Mouse (Mus musculus): ENCODE data around the gene Pfkm. TPM values are rescaled to one million over a fixed set of nuclear protein-coding genes. Genes with fewer than 3 reads are reported as not detected.

The Pfkm gene
- polyA plus RNA-seq (2015; fragmentation: Nextera tagmentation; extraction: Ambion mirVana), result 86.7 and 90.4 TPM in 2 replicates

DNA sequence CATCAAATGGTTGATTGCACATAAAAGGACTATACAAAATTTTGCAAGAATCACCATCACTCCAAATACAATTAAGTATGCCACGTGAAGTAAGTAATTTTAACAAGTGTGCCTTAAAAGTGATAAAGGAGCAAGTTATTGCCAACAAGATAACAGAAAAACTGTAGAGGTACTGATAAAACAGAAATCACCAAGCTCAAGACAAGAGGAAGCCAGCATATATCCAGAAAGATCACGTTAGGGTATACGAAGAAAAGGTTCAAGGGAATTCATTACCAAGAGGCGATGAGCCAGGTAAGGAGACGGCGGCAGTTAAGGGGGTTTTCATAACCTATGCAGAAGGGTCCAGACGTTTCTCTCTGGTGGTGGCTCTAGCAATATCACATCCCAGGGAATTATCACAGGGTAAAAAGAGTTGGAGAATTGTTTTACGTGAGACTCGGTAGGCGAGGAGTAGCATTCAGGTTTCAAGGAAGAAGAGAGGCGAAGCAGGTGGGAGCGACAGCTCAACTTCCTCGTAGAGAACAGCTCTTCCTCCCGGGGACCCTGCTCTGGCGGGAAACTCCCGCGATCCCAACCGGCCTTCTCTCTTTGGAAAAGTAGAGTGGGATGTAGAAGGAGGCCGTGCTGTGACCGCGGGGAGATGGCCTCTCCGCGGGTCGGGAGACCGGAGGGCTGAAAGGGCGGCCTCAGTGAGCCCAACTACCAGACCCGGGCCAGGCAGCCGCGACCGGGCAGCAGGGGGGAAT is at the start of gene Pfkm:
Gene Pfkm (plus strand): TSS at position 218 of the 749 bp plus-strand sequence.
- Histone ChIP-seq H3K36me3 (peaks cover 13% of the 10 kb centered on the region), H3K9ac (peak within 1 kb of the TSS; percentile 91), H3K4me2 (peak within 1 kb of the TSS; percentile 81), H3K9me3 (no peaks in the 10 kb centered on the region), H3K4me3 (peak within 1 kb of the TSS; percentile 78), H3K27me3 (replicated peaks) (no peaks in the 10 kb centered on the region), H3K27ac (replicated peaks) (peak within 1 kb of the TSS; percentile 98), H3K4me1 (peaks cover 28% of the 10 kb centered on the region)
- ATAC-seq (ENCODE audit: extremely low read depth, insufficient number of reproducible peaks, low FRiP score, low TSS enrichment), result no peak
- under 1% methylated on average over 30 of the region's 30 CpGs for WGBS

DNA sequence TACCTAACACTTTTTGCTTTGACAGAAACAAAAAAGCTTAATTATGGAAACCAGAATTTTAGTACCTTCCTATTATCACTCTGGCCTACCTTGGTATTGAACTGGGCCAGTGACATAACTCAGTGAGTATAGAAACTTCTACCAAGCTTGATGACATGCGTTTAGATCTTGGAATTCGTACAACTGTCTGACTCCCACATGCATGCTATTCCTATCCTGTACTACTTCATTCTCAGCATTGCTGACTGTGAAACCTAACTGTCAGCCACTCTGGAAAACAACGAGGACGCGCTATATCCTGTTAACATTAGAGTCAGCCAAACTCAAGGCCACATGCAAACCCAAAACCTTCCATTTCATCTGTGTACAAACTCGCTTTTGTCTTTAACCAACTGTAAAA is 48.4 kb upstream of the Pfkm start:
- no peak overlapping the region for H3K9ac ChIP-seq
- no peak for ATAC-seq (ENCODE audit: extremely low read depth, insufficient number of reproducible peaks, low FRiP score, low TSS enrichment)
- H3K4me2 ChIP-seq, result no peak overlapping the region
- peaks cover 98% of the 10 kb centered on the region for H3K36me3 ChIP-seq
- no peak overlapping the region for H3K27ac ChIP-seq (replicated peaks)
- H3K4me3 ChIP-seq, result no peak overlapping the region
- no peaks in the 10 kb centered on the region for H3K27me3 ChIP-seq (replicated peaks)
- WGBS, result 87% methylated on average over 6 of the region's 6 CpGs
- peaks cover 4% of the 10 kb centered on the region; the same call in 1 of the 2 replicates for H3K9me3 ChIP-seq
- H3K4me1 ChIP-seq, result no peaks in the 10 kb centered on the region

DNA sequence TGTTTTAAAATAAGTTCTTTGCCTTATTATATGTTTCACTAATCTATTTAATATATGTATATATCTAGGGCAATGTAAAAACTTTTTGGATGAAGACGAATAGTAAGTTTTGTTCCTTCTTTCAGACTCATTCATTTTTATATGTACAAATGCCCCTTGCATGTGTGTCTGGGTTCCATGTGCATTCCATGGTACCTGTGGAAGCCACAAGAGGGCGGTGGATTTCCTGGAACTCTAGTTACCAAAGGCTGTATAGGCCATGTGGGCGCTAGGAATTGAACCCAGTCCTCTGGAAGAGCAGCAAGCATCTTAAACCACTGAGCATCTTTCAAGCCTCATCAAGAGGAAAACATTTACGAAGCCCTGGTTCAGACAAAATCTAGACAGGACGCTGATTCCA is 48.0 kb upstream of the Pfkm start:
- 93% methylated on average over 5 of the region's 5 CpGs for WGBS
- no peak for ATAC-seq (ENCODE audit: extremely low read depth, insufficient number of reproducible peaks, low FRiP score, low TSS enrichment)
- no peak overlapping the region for H3K4me3 ChIP-seq

DNA sequence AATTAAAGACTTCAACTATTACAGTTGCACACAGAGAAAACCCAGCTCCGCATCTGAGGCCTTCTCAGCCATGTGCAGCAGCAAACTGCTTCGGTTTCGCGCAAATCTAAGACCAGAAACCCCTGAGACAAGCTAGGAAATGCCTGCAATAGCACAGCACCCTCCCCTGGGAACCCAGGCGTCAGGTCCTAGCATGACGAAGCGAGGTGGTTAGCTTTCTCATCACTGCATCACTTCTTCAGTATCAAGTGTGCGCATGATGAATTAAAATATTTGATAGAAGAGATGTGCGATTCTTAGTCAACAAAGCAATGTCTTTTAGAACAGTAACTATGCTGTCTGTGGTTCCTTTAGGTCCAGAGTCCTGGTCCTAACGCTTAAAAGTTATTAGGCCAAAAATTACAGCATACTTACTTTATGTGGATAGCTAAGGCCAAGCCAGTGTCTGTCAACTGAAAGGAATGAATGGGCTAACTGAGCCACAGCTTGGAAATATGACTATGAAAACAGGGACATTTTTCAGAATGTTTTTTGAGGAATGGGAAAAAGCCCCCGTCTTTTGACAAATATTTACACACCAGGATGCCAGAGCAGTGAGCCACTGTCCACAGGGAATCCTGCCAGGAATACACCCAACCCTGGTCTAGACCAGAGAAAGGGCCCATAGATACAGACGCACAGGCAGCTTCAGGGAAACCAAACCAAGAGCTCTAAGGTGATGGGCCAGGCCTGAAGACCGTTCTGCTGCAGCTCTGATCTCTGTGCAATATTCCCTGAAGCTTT is 43.3 kb upstream of the Pfkm start:
- ATAC-seq (ENCODE audit: extremely low read depth, insufficient number of reproducible peaks, low FRiP score, low TSS enrichment), result no peak
- no peak overlapping the region for H3K4me3 ChIP-seq
- H3K27ac ChIP-seq (replicated peaks), result no peak overlapping the region
- no peaks in the 10 kb centered on the region for H3K4me1 ChIP-seq
- 94% methylated on average over 13 of the region's 13 CpGs for WGBS
- H3K27me3 ChIP-seq (replicated peaks), result no peaks in the 10 kb centered on the region
- H3K9me3 ChIP-seq, result peaks cover 4% of the 10 kb centered on the region; the same call in 1 of the 2 replicates
- H3K9ac ChIP-seq, result no peak overlapping the region
- peaks cover 92% of the 10 kb centered on the region for H3K36me3 ChIP-seq
- H3K4me2 ChIP-seq, result no peak overlapping the region

More for the DNA sequence above, 48.0 kb upstream of the Pfkm start:
- Histone ChIP-seq H3K27ac (replicated peaks) (no peak overlapping the region), H3K9ac (no peak overlapping the region), H3K4me2 (no peak overlapping the region), H3K36me3 (peaks cover 98% of the 10 kb centered on the region), H3K9me3 (peaks cover 4% of the 10 kb centered on the region; the same call in 1 of the 2 replicates), H3K27me3 (replicated peaks) (no peaks in the 10 kb centered on the region), H3K4me1 (no peaks in the 10 kb centered on the region)

DNA sequence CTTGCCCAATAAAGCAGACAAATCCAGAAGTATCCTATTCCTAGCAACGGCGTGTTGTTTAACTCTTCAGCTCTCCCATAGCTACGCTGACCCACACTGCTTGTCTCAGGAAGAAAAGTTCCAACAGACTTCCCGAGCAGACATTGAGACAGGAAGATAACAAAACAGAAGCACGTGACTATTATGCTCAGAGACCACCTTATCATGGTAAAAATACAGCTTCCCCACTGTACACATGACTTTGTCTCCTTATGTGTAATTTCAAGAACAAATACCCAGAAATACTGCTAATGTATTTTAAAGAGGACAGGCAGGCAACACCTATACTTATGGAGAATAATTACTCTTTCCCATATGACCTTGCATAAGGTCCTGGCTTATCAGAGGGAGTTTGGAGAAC is 40.7 kb upstream of the Pfkm start:
- 54% methylated on average over 5 of the region's 5 CpGs for WGBS
- peaks cover 87% of the 10 kb centered on the region for H3K36me3 ChIP-seq
- H3K4me2 ChIP-seq, result no peak overlapping the region
- no peak overlapping the region for H3K27ac ChIP-seq (replicated peaks)
- H3K9ac ChIP-seq, result no peak overlapping the region
- H3K4me3 ChIP-seq, result no peak overlapping the region
- no peaks in the 10 kb centered on the region for H3K9me3 ChIP-seq
- no peaks in the 10 kb centered on the region for H3K4me1 ChIP-seq
- H3K27me3 ChIP-seq (replicated peaks), result no peaks in the 10 kb centered on the region
- ATAC-seq (ENCODE audit: extremely low read depth, insufficient number of reproducible peaks, low FRiP score, low TSS enrichment), result no peak

DNA sequence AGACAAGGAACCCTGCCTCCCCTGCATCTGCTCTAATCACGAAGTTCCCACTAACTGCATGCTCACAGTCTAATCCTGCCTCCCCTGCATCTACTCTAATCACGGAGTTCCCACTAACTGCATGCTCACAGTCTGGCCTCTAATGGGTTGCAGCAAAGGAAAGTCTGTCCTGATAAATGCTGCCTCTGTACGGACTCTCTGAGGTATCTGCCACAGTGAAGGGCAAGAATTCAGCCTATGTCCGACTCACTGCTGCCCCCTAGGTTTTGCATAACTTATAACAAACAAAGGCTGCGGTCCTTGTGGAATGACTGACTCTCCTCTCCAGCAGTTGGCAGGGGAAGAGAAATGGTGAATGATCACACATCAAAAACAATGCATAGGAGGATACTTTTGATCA is 37.1 kb upstream of the Pfkm start:
- H3K36me3 ChIP-seq, result peaks cover 81% of the 10 kb centered on the region
- no peak overlapping the region for H3K4me2 ChIP-seq
- H3K4me3 ChIP-seq, result no peak overlapping the region
- no peak for ATAC-seq (ENCODE audit: extremely low read depth, insufficient number of reproducible peaks, low FRiP score, low TSS enrichment)
- H3K9me3 ChIP-seq, result no peaks in the 10 kb centered on the region
- WGBS, result 15% methylated on average over 5 of the region's 5 CpGs
- H3K27me3 ChIP-seq (replicated peaks), result no peaks in the 10 kb centered on the region
- peak overlapping the region; percentile 29; the same call in 1 of the 2 replicates for H3K27ac ChIP-seq (replicated peaks)
- H3K9ac ChIP-seq, result 0 out of 2 replicates have a peak overlapping the region, but pooled peaks have one; percentile 50
- no peaks in the 10 kb centered on the region for H3K4me1 ChIP-seq

DNA sequence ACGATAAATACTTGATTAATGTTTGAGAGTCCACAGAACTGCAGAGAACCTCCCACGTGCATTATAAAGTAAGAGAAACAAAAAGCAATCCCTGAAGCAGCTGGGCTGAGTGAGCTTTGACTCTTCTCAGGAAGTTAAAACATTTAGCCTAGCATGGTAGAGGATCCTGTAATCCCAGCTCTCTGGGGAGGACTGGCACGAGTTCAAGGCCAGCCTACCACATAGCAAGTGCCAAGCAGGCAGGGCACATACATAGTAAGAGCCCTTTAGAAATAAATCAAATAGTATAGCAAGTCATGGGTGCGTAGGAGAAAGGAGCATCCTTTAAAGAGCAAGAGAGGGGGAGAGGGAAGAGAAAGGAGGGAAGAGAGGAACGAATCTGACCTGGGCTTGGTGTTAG is 26.5 kb upstream of the Pfkm start:
- ATAC-seq (ENCODE audit: extremely low read depth, insufficient number of reproducible peaks, low FRiP score, low TSS enrichment), result no peak
- Histone ChIP-seq H3K9ac (no peak overlapping the region), H3K27ac (replicated peaks) (no peak overlapping the region), H3K4me3 (no peak overlapping the region), H3K27me3 (replicated peaks) (no peaks in the 10 kb centered on the region), H3K4me1 (peaks cover 10% of the 10 kb centered on the region), H3K36me3 (peaks cover 92% of the 10 kb centered on the region), H3K9me3 (no peaks in the 10 kb centered on the region), H3K4me2 (no peak overlapping the region)
- WGBS, result 95% methylated on average over 5 of the region's 5 CpGs

DNA sequence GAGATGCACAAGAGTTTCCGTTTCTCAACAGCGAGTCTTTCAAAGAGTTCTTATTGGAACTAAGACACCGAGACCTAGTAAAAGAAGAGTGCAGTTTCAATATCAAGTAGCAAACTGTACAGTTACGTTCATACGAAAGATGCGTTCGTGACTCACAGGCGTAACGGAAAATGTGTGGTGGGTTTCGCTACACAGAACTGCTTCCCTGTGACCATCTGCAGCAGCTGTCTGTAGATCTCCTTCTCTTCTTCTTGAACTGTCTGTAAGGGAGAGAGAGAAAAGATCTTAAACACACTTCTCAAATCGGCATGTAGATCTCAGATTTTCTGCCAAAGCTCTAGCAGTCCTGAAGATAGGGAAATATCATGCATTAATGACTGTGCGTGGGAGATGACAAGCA is 25.8 kb upstream of the Pfkm start:
- H3K9ac ChIP-seq, result no peak overlapping the region
- peaks cover 92% of the 10 kb centered on the region for H3K36me3 ChIP-seq
- no peak for ATAC-seq (ENCODE audit: extremely low read depth, insufficient number of reproducible peaks, low FRiP score, low TSS enrichment)

DNA sequence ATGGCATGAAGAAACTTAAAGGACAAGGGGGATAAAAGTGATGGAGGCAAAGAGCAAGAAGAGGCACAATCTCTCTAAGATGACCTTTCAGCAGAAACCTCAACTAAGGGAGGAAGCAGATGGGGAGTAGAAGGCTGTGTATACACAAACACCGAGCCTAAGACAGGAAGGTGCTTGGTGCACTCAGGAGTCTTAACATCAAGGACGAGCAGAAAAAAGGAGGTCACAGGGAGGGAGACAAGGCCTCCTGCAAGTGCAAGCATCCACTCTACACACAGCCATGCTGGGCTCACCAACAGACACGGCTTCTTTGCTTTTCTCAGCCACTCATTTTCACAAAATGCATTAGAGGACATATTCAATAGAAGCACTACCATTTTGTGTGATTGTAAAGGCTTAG is 24.9 kb upstream of the Pfkm start:
- peaks cover 10% of the 10 kb centered on the region for H3K4me1 ChIP-seq
- no peaks in the 10 kb centered on the region for H3K27me3 ChIP-seq (replicated peaks)
- WGBS, result 51% methylated on average over 3 of the region's 3 CpGs
- no peak overlapping the region for H3K9ac ChIP-seq
- ATAC-seq (ENCODE audit: extremely low read depth, insufficient number of reproducible peaks, low FRiP score, low TSS enrichment), result no peak
- peaks cover 91% of the 10 kb centered on the region for H3K36me3 ChIP-seq
- no peak overlapping the region for H3K4me3 ChIP-seq
- no peak overlapping the region for H3K27ac ChIP-seq (replicated peaks)
- no peaks in the 10 kb centered on the region for H3K9me3 ChIP-seq
- no peak overlapping the region for H3K4me2 ChIP-seq

More for the DNA sequence above, 25.8 kb upstream of the Pfkm start:
- Histone ChIP-seq H3K4me2 (no peak overlapping the region), H3K4me3 (no peak overlapping the region), H3K4me1 (peaks cover 10% of the 10 kb centered on the region), H3K9me3 (no peaks in the 10 kb centered on the region), H3K27me3 (replicated peaks) (no peaks in the 10 kb centered on the region), H3K27ac (replicated peaks) (no peak overlapping the region)
- WGBS, result 89% methylated on average over 12 of the region's 12 CpGs

DNA sequence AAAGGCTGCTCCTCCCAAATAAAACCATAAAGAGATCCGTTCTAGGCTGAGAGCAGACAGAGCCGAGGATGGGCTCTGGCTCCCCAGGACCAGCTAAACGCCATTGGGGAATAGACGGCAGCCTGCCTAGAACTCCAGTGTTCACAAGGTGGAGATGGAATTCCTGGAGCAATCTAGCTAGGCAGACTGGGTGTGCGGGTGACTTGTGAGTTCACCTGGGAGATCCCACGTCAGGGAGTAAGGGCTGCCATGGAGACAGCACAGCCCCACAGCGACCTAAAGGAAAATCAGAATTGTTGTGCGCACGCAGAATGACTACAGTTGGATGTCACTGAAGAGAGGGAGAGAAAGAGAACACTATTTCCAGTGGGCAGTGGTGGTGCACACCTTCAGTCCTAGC is 23.9 kb upstream of the Pfkm start:
- H3K4me2 ChIP-seq, result no peak overlapping the region
- no peak overlapping the region for H3K9ac ChIP-seq
- no peaks in the 10 kb centered on the region for H3K9me3 ChIP-seq
- peaks cover 10% of the 10 kb centered on the region for H3K4me1 ChIP-seq
- no peak for ATAC-seq (ENCODE audit: extremely low read depth, insufficient number of reproducible peaks, low FRiP score, low TSS enrichment)
- H3K36me3 ChIP-seq, result peaks cover 91% of the 10 kb centered on the region
- H3K4me3 ChIP-seq, result no peak overlapping the region
- H3K27ac ChIP-seq (replicated peaks), result no peak overlapping the region
- WGBS, result 85% methylated on average over 9 of the region's 9 CpGs
- no peaks in the 10 kb centered on the region for H3K27me3 ChIP-seq (replicated peaks)

DNA sequence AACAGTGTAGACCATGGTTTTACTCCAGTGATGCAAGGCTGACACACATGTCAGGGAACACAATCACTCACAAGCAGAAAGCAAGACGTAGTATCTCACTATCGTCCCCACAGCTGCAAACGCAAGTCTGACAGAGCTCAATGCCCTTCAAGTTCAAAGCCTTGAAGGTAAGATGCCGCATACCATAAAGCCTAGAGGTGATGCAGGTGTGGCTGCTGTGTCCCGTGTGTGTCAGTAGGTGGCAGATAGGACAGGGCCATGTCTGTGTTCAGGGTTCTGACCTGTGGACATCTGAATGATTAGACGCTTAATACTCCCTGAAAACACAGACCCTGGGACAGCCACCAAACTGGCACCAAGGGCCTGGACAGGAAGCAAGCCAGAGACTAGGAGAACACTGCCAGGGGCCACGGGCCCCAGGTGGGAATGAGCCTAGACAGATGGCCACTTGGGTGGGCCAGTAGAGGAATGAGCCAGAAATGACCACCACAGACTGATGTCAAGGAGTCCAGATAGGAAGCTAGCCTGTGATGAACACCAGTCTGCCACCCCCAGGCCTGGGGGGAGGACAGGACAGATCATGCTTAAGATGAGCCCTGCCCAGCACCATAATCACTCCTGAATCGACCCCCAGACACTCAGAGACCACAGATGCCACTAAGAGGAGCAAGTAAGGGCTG is 22.7 kb upstream of the Pfkm start:
- H3K27ac ChIP-seq (replicated peaks), result no peak overlapping the region
- H3K36me3 ChIP-seq, result peaks cover 89% of the 10 kb centered on the region
- no peaks in the 10 kb centered on the region for H3K27me3 ChIP-seq (replicated peaks)
- H3K4me1 ChIP-seq, result peaks cover 10% of the 10 kb centered on the region
- no peaks in the 10 kb centered on the region for H3K9me3 ChIP-seq
- no peak for ATAC-seq (ENCODE audit: extremely low read depth, insufficient number of reproducible peaks, low FRiP score, low TSS enrichment)
- 83% methylated on average over 8 of the region's 8 CpGs for WGBS
- H3K4me3 ChIP-seq, result no peak overlapping the region
- H3K4me2 ChIP-seq, result no peak overlapping the region
- H3K9ac ChIP-seq, result no peak overlapping the region
